Mouse (Mus musculus): Measurements from ENCODE around the gene Pank3.
"Not testable (repeated sequence)": the region's sequence is repeated elsewhere in the genome, so short reads cannot be mapped to it uniquely, and the experiment has no call there.

Gene Pank3

DNA sequence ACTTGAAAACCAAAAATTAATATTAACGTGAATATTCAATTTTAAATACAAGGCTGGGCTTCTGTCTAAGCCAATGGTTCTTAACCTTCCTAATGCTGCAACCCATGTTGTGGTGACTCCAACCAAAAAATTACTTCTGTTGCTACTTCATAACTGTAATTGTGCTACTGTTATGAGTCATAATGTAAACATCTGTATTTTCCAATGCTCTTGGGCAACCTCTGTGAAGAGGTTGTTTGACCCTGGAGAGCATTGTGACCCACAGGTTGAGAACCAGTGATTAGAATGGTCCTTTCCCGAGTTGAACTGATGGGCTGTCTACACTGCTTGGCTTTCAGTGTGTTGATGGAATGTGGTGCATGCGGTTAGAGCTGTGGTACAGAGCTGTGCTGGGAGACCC, 7.2 kb downstream of the Pank3 start:
- DNase-seq (ENCODE audit: low spot score): no peak

DNA sequence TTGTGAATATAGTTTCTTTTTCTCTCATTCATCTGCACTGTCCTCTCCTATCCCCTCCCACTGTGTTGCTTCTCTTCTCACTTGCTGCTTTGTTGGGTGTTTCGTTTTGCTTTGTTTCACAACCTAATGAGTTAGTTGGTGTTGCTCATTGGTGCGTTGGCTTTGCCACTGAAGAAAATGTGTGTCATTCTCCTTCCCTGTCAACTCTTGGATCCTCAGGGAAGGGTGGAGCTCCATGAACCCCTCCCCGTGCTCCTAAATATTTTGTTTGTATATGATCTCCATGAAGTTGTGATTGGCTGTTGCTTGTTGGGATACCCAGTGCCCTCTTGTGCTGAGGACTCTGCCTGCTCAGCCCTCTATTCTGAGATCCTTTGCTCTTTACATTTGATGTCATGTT, 11.1 kb downstream of the Pank3 start:
- DNase-seq (ENCODE audit: low spot score): no peak

DNA sequence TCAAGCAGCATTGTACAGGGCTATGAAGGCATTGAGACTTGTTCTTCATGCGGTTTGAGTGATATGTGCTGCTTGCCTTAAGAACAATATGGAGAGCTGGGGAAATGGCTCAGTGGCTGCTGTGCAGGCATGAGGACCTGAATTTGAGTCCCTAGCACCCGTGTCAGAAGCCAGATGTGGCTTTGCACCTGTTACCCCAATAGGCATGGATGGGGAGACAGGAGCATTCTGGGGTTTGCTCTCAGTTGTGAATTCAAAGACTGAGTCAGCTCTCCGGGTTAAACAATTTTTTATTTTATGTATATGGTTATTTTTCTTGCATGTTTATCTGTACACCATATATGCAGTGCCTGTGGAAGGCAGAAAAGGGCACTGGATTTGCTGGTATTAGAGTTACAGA, 13.2 kb downstream of the Pank3 start:
- DNase-seq (ENCODE audit: low spot score): no peak

DNA sequence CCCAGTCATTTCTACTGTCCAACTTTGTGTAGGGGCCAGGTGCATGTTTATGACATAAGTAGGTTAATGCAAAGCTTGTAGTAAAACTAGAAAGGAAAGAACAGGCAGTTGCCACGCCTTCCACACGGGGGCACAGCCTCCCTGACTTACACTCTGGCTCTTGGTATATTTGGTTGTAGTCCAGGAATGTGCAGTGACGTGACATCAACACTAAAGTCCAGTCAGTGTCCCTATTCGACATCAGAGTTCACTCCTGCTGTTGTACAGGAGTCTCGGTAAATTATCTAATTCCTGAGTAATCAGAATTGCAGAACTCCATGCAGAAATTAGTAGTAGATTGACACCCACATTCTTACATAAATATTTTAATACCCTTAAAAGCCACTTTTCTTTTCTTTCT, 13.8 kb downstream of the Pank3 start:
- DNase-seq (ENCODE audit: low spot score): no peak

DNA sequence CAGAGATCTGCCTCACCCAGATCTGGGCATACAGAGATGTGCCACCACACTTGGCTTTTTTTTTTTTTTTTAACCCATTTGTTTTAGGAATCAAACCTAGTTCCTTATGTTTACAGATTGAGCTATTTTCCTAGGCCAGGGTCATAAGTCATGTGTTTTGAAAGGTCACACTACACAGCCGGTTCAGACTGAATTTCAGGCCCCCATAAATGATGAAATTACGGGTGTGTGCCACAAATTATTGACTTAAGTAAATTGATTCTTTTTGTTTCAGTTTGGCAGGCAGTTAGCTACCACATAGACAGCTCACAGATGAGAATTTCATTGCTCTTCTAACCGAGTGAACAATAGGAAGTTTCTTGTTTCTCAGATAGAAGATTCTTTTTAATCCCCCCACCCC, 14.7 kb downstream of the Pank3 start:
- no peak for DNase-seq (ENCODE audit: low spot score)

DNA sequence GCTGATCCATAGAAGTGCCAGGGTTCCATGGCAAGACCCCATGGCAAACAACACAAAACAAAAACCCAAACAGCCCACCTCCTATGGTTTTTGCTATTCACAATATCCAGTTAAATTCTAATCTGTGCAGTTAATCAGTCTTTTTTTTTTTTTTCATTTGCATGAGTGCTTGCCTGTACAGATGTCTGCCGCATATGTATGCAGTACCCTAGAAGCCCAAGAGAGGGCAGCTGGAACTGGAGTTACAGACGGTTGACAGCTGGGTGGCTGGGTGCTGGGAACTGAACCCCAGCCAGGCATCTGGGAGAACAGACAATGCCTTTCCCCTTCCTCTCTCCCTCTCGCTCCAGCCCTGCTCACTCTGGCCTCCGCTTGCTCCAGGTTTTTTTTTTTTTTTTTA, 15.3 kb downstream of the Pank3 start:
- DNase-seq (ENCODE audit: low spot score): no peak

DNA sequence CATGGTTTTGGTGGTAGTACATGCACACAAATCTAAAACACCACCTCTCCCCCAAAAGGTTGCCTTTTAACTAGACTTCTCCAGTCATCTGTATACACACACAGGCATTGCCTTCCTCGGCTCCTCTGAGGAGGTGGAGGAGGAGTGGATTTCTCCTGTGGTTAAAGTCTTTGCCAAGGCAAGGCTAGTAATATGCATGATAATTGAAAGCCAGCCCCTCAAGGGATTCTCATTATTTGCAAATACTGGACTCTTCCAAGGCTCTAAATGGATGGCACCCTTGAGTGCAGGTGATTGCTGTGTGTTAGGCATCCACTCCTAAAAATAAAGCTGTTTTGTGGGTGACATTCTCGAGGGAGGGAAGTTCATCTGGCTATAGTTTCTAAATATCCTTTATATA, 19.2 kb downstream of the Pank3 start:
- no peak for DNase-seq (ENCODE audit: low spot score)

DNA sequence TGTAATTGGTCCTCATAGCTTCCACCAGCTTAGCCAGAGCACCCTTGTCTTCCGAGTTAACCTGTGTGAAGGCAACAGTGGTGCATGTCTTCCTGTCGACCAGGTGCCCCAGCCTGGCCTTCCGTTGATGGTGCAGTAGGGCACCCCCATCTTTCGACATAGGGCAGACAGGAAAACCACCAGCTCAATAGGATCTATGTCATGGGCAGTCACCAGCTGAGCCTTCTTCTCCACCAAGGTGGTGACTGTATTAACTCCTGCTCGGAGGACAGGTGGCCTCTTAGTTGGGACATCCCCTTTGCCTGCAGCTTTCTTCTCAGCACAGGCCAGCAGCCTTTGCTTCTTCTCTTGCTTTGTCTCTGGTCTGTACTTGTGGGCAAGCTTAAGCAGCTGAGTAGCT, 23.5 kb downstream of the Pank3 start:
- DNase-seq (ENCODE audit: low spot score): not testable (repeated sequence)

DNA sequence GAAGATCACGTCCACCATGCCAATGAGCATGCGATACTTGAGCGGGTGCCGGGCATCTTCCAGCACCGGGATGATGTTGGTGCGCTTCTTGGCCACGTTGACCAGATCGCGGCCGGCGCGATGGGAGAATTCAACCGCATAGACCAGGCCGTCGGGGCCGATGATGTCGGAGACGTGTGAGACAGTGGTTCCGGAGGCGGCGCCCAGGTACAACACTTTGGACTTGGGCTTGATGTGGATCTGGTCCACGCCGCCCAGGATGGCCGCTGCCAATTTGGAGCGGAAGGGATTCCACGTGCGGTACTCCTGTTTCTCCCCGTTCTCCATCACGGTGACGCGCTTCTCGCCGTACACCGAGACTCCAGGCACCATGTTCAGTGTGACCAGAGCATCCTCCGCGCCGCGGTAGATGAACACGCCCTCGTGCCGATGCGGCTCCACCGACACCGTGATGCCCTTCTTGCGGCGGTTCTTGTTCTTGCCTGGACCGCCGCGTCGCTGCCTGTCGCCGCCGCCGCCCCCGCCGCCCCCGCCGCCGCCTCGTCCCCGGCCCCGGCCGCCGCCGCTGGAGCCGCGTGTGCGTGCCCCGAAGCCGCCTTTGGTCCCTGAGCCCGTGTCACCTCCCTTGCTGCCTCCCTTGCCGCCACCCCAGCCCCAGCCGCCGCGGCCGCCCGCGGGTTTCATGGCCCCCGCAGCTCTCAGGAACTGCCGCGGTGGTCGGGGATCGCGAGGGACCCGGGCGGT, 28.6 kb downstream of the Pank3 start:
- peak; percentile 28 for DNase-seq (ENCODE audit: low spot score)

DNA sequence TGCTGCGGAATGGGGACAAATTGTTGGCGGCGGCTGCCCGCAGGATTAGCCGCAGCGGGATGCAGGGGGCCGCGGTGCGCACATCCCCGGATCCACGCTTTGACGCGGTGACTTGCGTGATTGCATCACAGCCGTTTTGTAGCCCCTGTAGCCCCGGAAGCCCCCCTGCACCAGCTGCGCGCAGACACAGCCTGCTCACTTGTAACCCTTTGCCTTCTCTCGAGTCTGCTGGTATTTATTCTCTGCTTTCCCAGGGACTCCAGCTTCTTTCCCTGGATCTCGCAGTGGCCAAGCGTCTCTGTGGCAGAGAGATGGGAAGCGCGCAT, 29.2 kb downstream of the Pank3 start:
- peak; percentile 72 for DNase-seq (ENCODE audit: low spot score)

DNA sequence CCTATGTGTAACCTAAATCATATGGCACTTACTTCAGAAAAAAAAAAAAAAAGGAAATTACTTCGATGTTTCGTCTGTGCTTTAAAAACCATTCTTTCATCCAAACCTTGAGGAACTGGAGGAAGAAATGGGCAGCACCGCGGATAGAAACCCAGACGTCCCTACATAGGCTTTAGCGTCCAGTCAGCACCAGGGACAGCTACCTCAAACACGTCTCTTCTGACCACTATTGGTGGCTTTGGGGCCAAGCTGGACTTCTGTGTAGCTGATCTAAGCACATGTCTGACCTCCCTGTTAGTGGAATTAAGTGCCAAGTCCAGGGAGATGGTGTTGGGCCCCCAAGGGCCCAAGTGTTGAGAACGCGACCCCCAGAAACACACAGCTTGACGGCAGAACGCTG, 29.6 kb downstream of the Pank3 start, which contains the start of gene Fbll1:
TSS of gene Fbll1 (minus strand) at position 11 of the 400 bp plus-strand sequence.
- no peak for DNase-seq (ENCODE audit: low spot score)

DNA sequence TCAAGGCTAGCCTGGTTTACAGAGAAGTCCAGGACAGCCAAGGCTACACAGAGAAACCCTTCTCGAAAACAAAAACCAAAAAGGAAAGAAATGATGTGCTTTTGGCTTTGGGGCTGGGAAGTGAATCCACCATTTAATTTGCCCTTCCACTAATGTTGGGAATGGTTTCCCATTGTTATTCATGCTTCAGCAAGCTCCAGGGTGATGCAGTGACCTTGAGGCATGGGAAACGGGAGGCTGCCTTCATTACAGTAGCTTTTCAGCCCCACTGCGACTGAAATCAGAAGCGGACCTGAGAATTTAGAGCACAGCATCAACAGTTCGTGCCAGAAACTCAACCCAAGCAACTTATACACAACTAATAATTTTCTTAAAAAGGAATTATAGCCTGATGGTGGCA, 32.0 kb downstream of the Pank3 start:
- DNase-seq (ENCODE audit: low spot score): no peak

DNA sequence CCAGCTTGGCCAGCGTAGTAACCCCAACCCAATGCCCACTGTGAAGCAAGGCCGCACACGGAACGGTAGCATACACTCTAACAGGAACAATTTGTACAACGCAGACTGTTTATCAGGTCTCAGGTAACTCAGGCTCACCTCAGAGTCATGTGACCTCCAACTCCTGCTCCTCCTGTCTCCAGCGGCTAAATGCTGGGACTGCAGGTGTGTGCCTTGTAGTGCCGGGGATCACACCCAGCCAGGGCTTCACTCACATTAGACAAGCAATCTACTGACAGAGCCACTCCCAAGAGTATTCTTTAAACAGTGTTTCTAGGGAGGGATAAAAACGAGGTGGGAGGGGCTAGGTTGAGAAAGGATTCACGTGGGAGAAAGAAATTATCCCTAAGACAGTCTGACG, 42.2 kb downstream of the Pank3 start:
- no peak for DNase-seq (ENCODE audit: low spot score)

DNA sequence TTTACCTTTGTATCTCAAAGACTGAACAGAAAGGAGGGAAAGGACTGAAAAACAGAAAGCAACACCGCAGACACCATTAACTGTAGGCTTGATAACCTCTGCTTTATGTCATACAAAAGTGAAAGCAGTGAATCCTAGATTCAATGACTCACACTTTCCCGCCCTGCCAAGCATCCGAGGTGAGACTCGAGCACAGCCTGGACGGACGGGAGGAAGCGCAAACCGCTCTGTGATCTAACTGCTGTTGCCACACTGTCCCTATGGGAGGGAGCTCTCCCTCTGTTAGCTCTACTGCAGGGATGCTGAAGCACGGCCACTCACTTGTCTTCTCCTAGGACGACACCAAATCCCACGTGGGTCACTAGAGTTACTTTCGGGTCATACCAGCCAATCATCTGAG, 47.0 kb downstream of the Pank3 start:
- no peak for DNase-seq (ENCODE audit: low spot score)

DNA sequence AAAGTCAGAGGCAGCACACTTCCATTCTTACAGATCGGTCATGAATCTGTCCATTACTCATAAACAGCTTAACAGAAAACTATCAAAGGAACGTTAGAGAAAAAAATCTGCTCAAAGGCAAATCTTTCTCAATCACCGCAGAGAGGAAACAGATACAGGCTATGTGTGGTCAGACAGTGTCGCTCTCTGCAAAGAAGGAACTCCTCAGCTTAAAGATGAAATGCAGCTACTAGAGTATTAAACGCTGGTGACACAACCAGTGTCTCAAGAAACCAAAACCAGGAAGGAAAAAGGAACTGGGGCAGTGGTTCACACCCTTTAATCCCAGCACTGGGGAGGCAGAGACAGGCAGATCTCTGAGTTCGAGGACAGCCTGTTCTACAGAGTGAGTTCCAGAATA, 58.4 kb downstream of the Pank3 start:
- no peak for DNase-seq (ENCODE audit: low spot score)

DNA sequence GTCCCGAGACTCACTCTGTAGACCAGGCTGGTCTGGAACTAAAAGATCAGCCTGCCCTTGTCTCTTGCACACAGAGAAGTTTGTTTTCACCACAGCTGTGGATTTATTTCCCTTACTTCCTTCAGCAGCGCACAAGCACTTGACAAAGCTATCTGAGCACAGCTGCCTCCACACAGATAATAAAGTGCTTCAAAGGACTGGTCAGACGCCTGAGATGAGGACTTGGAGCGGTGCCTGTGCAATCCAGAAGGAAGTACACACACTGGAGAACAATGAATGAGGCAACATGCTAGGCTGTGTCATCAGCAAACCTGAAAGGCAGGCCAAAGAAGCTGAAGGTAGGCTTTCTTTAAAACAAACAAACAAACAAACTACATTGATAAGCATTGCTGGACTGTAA, 62.9 kb downstream of the Pank3 start:
- no peak for DNase-seq (ENCODE audit: low spot score)

DNA sequence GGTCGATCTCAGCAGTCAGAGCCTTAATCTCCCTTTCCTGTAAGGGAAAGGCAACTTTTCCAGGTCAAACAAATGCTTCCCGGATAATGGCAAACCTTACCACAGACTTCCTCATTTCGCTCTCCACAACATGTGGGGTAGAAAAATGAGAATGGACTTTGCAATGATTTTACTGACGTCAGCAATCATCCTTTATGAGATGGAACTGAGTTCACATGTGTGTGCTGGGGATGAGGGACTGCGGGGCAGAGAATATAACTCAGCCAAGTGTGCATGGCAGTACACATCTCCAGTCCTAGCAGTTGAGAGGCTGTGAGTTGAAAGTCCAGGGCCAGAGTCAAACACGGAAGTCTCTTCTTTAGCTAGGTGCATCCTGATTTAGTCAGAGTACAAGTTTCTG, 64.0 kb downstream of the Pank3 start:
- no peak for DNase-seq (ENCODE audit: low spot score)

DNA sequence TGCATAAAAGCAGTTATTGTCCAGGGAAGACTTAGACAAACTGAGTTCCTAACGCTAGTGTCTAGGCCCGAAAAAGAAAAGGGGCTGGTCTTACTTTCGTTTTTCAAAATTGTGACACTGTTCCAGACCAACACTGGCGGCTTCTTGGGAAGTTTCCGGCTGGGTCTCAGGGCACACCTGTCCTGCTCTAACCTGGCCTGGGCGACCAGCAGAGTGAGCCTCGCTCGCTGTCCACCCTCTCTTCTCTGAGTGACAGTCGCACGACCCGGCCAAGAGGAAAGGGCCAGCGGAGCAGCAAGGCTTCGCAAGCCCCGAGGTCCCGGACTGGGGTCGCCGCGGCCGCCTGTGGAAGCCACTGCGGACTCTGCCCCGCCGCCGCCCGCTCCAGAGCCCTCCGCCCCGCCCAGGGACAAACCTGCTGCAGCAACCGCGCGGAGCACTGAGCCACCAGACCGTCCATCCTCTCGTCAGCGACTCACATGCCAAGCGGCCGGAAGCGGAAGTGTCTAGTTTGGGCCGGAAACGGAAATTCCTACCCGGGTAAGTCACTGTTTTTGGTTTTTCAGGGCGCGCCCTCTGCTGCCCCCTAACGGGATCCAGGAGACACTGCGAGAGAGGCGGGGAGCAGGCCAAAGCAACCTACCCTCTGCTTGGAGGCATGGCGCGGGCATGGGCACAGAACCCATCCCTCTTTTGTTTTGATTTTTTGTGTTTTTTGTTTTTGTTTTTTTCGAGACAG, 64.9 kb downstream of the Pank3 start, which contains the start of gene Rars:
TSS of gene Rars (minus strand) at position 485 of the 739 bp plus-strand sequence.
- DNase-seq (ENCODE audit: low spot score): peak; percentile 93

DNA sequence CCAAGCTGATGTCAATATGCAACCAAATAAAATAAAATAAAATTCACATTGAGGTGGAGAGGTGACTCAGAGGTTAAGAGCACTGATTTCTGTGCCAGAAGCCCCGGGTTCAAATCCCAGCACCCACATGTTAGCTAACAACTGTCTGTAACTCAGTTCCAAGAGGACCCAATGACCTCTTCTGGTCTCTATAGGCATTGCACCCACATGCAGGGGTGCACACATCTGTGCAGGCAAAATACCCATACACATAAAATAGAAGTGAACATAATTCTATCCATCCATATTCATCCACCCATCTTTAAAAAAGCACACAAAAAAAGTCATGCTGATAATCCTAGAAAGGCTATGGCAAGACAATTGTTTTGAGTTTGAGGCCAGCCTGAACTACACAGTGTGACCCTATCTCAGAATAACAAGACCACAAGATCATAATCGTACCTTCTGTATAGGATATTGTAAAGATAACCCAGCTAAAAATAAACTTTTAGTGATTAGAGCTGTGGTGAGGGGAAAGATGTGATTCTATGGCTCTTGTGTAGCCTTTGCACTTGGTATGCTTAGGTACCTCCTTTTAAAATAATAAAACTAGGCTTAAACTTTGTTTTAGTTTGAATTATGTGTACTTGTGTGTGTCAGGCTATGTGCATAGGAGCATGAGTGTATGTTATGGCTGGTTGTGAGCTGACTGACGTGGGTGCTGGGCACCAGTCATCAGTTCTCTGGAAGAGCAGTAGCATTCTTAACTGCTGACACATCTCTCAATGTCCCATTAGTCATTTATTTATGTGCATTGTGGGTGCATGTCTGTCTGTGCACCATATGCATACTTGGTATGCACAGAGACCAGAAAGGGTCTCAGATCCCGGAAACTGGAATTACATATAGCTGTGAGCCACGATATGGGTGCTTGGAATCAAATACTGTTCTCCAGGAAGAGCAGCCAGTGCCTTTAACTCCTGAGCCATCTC, 68.2 kb downstream of the Pank3 start:
- no peak for DNase-seq (ENCODE audit: low spot score)

DNA sequence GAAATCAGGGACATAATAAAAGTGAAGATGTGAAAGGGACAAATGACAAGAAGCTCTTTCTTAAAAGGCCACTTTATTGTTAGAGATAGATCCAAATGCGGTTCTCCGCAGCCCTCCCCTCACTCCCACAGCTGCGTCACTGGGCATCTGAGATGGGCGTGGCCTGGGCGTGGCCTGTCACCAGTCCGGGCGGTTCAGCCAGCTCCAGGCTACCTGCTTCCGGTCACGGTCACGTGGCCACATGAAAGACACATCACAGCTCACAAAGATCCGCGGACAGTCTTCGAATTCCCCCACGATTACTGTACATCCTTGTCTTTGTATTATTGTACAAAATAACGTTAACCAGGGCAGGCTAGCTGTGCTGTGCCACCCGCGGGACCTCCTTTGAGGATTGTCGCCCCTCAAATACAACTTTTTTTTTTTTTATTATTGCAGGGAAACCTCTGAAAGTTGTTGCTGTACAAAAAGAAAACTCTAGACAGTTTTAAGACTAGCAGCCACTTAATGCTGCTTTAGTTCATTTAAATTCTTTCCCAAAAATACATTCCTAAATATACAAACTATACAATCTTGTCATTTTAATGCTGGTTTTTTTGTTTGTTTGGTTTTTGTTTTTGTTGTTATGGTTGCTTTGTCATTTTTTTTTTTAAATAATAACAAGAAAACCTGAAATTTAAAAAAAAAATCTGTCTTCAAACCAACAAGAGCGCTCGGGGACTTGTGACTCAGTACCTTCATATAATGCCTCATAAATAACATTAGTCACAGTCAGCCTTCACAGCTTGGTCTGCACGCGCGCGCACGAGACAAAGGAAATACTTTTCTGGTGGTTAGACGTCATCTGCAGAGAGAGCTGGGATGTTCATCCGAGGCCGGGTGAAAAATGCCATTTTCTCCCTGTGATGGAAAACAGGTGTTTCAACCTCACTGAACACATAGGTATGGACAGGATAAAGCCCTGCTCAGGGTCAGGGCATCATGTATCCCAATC, 69.4 kb downstream of the Pank3 start:
- peak; percentile 81 for DNase-seq (ENCODE audit: low spot score)

DNA sequence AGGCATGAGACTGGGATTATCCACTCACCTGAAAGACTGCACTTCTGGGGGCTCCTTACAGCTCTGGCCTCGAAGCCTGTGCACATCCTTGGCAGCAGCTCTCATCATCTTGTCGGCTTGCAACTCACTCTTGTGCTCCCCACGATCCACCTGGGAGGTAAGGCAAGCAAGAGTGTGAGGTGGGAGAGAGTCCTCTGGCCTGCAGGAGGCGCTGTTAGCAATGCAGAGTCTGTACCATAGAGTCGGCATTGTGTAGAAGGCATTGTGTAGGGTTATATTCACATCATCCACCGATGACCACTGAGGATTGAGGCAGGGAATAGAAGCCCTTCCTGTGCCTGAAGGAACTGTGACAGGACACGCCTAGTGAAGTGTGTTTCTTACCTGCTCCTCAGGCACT, 71.0 kb downstream of the Pank3 start:
- DNase-seq (ENCODE audit: low spot score): no peak
